Mouse (Mus musculus) megakaryocyte-erythroid progenitor cell, adult 5-6 weeks (primary cell): ENCODE data around the gene Pctp. TPM values are rescaled to one million over a fixed set of nuclear protein-coding genes. Genes with fewer than 3 reads are reported as not detected.

ENCODE experiments used
- ATAC-seq: replicated peaks from 2 replicates; pipeline ENCODE4 v1.8.0; 2016; ENCODE audit warnings: mild to moderate bottlenecking, inconsistent platforms; ENCODE audit not compliant: severe bottlenecking, poor library complexity, low FRiP score, low TSS enrichment
- total RNA-seq, 2 experiments: library from RNA; stranded (forward) in 1 of 2; stranded (reverse) in 1 of 2; fragments of 200-1000, 215-1000 nt in 1 of 2; fragments of >200 nt in 1 of 2; fragmentation: Nextera tagmentation in 1 of 2; gene quantifications; 2 replicates each; pipeline ENCODE4 v1.2.3; 2014 to 2017

Gene Pctp
- total RNA-seq, 2 experiments from 2014 or later: 6.8 to 17.6 TPM

DNA sequence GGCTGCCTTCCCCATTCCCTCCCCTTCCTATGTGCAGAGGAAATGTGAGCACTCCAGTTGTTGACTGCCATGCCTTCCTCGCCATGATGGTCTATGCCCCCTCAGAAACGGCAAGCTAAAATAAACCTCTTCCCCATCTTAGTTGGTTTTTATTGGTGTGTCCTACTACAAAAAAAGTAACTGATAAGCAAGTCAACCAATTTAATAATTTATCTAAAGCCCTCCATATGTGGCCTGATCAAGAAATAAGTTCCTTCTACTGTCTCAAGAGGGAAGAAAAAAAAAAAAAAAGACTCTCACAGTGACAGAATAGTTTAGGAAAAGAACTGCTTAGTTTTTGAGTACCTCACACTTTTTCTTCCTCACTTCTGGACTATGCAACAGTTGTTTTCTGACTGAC lies 22.6 kb downstream of the Pctp start:
- no peak for ATAC-seq

DNA sequence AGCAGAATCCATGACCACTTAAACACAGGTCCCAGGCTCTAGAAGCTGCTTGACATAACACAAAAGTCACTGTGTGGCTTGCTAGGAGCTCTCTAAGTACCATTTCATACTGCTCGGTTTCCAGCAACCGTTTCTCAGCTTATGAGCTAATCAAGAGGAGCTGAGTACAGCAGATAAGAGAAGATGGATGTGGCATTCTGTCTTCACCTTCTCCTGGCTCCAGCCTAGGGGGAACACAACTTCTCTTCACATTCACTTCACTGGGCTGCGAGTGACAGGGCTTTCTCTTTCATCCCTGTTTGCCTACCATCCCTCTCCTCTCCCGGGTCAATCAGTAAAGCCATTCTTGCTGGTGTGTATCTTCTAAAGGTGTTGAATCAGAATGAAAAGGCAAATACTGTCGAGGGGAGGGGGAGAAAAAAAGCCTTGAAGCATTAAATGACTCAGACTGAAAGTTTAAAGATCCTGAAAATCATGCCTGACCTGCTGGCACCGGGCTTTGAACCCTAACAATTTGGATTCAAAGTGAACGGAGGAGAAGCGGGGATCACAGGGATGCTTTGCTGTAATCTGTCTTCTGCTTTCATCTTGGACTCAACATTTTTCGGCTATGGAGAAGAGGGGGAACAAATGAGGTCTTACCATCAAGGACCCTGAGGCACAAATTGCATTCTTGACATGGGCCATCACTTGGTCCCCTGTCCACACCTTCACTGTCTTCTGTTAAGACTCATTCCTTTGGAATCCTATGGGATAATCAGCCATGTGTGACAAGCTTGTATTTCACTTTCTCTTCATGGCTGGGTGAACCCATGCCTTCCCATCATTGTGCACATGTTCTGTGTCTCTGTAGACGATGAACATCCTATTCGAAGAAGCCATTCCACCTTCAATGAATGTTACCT lies 23.5 kb downstream of the Pctp start:
- no peak for ATAC-seq

- ATAC-seq: no peak
These were observed 24.3 kb downstream of the Pctp start for GRCm38 (mm10) chr11:89978353-89978831.

DNA sequence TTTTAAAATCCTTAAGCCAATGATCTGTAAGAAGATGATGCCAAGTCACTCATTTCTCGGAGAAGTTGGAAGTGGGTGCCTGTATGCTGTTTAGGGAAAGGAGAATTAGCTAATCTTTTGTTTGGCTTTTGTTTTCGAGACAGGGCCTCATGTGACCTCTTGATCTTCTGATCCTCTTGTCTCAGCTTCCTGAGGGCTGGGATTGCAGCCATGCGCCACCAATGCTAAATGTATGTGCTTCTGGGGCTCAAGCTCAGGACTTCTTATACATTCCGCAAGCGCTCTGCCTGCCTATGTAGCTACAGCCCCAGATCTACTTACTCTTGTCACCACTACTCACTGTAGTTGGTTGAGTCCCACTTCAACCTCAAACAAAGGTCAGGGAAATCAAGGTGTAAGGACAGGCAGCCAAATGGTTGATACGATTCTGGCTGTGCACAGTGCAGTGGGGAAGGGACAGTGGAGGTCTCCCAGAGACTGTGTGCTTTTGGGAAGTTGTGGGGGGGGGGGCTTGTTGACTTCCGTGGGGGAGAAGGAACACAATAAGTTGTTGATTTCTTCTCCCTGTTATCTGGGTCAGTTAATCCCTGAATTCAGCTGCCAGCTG lies 24.8 kb downstream of the Pctp start:
- ATAC-seq: no peak

- no peak for ATAC-seq
These were observed 26.3 kb downstream of the Pctp start for GRCm38 (mm10) chr11:89976361-89976760.

DNA sequence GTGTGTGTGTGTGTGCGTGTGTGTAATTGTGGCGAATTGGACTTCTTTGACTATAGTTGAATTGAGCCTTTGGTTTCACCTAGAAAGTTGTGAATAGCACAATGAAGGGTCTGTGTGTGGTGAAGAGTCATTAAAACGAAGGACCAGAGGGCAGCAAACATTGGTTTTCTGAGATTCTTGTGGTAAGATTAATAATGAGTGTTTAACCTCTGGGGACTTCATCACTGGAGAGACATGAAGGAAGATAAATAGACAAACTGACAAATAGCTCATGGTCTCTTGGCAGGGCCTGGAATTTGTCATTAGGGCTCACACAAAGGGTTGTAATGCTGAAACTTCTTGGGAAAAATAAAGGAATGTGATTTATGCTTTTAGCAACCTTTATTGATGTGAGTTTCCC lies 31.4 kb downstream of the Pctp start:
- no peak for ATAC-seq

DNA sequence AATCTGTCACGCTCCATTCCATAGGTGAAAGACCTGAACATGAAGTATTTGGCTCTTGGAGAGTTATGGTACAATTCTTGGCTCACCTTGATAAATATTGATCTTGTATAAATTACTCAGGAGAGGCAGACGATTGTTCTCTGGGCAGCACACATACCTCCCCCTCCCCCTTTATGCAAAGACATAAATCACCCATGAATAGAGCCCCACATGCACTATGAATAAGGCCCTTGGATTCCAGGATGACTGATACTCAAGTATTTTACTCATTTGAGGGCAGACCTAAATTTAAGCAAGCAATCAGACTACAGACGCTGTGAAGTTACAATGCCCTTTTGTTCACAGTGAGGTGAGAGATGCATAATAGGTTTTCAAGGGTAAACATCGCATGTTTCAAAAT lies 32.0 kb downstream of the Pctp start:
- no peak for ATAC-seq

GRCm38 (mm10) chr11:89969131-89969530 lies 33.6 kb downstream of the Pctp start:
- ATAC-seq: no peak

DNA sequence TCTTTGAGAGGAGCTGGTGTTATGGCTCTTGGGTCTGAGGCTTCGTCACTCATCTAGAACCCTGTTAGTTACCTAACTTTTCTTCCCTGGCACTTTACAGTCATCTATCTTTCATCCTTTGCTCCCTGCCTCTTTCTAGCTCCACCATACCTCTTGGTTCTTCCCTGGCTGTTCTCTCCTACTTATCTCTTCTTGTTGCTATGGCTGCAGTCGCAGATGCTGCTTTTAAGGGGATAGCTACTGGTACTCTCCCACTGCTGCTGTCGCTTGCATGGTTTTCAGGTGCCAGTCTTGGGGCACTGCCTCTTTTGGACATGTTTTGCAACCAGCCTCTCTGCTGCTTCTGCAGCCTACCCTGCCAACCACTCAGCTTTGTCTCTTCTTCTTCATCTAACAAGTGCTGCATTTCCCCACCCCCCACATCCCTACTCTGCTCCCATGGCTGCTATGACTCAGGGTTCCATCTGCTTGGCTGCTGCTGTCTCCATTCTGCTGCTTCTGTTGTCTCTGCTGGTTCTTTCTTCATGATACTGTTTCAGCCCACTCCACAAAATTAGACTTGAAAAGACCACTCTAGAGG lies 51.9 kb downstream of the Pctp start:
- ATAC-seq: no peak

DNA sequence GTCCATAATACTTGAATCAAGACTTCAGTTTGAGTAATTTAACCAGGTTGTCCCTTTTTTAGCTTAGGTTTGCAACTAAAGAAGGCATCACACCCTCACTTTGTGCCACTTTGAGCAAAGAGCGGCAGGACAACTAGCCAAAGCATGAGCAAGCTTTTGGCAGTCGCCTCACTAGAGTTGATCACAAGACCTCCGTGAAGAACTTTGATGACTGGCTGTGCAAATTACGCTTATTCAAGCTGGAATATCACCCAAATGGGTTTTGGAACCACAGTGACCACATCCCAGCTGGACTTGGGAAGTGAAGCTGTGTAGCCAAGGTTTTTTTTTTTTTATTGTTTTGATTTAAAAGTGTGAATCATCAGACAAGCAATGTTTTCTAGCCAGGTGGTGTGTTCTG lies 54.9 kb downstream of the Pctp start:
- no peak for ATAC-seq

DNA sequence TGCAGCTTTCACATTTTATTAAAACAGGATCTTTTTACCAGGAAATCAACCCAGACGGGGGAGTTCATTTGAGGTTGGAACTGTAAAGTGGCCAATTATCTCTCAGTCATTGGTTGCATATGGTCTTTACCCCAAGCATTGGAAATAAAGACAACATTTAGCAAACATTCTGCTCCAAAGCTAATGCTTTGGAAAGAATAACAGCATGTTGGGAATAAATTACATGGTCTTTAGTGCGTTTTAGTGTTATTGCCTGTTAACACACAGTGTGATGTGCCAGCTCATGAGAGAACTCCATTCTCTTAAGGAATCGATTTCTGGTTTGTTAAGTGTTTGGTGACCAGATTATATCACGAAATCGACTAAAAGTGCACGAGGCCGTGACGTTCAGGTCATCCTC lies 57.5 kb downstream of the Pctp start:
- ATAC-seq: no peak

GRCm38 (mm10) chr11:89937241-89937640 lies 65.5 kb downstream of the Pctp start:
- ATAC-seq: no peak

Other genes starting within 250 kb of the Pctp start
- not detected in 2 replicates for gene Ankfn1, start 225.2 kb downstream of the Pctp start, total RNA-seq (2014; fragmentation: Nextera tagmentation)
- gene Ankfn1, start 225.2 kb downstream of the Pctp start, total RNA-seq (2017): not detected in 2 replicates
- gene Tmem100, start 27.5 kb upstream of the Pctp start, total RNA-seq (2014; fragmentation: Nextera tagmentation): not detected in 2 replicates
- gene Tmem100, start 27.5 kb upstream of the Pctp start, total RNA-seq (2017): not detected in 2 replicates
- 6.6 and 13.7 TPM in 2 replicates for gene Gm45716, start 184.8 kb upstream of the Pctp start, total RNA-seq (2014; fragmentation: Nextera tagmentation)
- gene Gm45716, start 184.8 kb upstream of the Pctp start, total RNA-seq (2017): 11.2 and 12.4 TPM in 2 replicates
- gene Mmd, start 246.6 kb upstream of the Pctp start, total RNA-seq (2014; fragmentation: Nextera tagmentation): 12.5 and 21.9 TPM in 2 replicates
- 14.6 and 19.7 TPM in 2 replicates for gene Mmd, start 246.6 kb upstream of the Pctp start, total RNA-seq (2017)